Mouse (Mus musculus): Measurements from ENCODE around the gene Lpcat4. TPM values are rescaled to one million over a fixed set of nuclear protein-coding genes. Genes with fewer than 3 reads are reported as not detected.

Gene Lpcat4
- polyA plus RNA-seq, 1 experiment from 2014 or later, result 15.5 TPM

DNA sequence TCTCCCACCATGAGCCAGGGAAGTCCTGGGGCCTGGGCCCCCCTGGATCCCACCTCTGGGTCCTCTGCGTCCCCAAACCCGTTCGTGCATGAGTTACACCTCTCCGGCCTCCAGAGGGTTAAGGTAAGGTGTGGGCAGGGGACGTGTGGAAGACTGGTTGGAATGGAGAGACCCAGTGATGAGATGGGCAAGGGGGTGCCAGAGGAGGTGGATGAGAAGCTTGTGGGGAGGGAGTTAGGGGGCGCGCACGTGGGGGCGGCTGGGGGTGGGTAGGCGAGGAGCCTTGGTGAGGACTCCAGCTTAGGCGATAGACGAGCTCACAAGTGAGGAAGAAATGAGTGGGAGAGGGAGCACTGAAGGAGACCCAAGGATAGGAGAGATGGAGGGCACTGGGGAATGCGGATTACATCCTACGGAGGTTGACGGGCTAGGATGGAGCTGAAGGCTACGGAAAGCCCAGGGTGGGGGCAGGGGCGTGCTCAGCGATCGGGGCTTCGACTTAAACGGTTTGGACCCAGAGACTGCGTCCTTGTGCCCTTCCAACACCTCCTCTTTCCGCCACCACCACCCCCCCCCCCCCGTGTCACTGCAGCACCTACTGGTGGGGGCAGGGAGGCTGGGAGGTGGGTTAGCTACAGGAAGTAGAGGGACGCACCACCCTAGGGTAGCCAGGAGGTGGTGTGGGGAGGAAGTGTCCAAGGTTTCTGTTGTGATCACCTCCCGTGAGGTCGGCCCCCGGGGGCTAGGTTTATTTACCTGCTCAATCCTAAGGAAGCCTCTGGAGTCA lies 860 bp downstream of the Lpcat4 start:
- Histone ChIP-seq H3K27ac (peak overlapping the region; percentile 97), H3K27me3 (peaks cover 7% of the 10 kb centered on the region; the same call in 1 of the 2 replicates), H3K9me3 (replicated peaks) (no peaks in the 10 kb centered on the region), H3K9ac (peak overlapping the region; percentile 87), H3K4me2 (replicated peaks) (peak overlapping the region; percentile 86), H3K4me3 (peak overlapping the region; percentile 78), H3K36me3 (peaks cover 12% of the 10 kb centered on the region; the same call in 1 of the 2 replicates), H3K4me1 (peaks cover 9% of the 10 kb centered on the region)
- peak; percentile 68 for ATAC-seq (ENCODE audit: low FRiP score)
- WGBS, result 0% methylated on average over 27 of the region's 28 CpGs

DNA sequence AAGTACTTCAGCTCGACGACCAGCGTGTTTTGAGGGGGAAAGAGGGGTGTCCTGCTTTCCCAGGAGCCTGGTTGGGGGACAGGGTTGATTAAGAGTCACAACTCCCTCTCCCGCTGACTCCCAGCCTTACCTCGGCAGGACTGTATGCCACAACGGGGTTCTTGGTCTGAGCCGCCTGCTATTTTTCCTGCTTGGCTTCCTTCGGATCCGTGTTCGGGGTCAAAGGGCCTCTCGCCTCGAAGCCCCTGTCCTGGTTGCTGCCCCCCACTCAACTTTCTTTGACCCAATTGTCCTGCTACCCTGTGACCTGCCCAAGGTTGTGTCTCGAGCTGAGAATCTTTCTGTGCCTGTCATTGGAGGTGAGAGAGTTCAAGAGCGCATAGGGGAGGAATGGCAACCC lies 2.5 kb downstream of the Lpcat4 start:
- H3K4me2 ChIP-seq (replicated peaks), result no peak overlapping the region
- H3K9ac ChIP-seq, result no peak overlapping the region
- WGBS, result 83% methylated on average over 14 of the region's 14 CpGs
- no peak overlapping the region for H3K4me3 ChIP-seq
- H3K27ac ChIP-seq, result no peak overlapping the region
- H3K36me3 ChIP-seq, result peaks cover 21% of the 10 kb centered on the region; the same call in 1 of the 2 replicates
- H3K27me3 ChIP-seq, result peaks cover 7% of the 10 kb centered on the region; the same call in 1 of the 2 replicates
- no peak for ATAC-seq (ENCODE audit: low FRiP score)
- H3K9me3 ChIP-seq (replicated peaks), result no peaks in the 10 kb centered on the region
- peaks cover 9% of the 10 kb centered on the region for H3K4me1 ChIP-seq

DNA sequence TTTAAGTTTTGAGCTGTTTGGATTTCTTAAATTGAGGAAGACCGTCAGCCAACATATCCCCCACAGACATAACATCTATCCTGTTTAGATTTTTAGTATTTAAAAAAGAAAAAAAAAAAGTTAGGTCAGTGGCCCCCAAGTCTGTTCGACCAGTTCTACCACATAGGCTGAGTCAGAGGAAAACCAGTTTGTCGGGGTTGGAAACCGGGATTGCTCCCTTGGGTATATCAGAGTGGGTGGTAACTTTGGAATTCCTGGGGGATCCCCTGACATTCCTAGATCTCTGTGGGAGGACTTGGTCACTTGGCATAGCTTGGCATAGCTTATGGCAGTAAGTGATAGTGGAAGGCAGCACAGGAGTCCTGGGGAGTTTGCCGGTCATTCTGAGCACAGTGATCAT lies 6.0 kb downstream of the Lpcat4 start:
- ATAC-seq (ENCODE audit: low FRiP score), result no peak
- no peaks in the 10 kb centered on the region for H3K27me3 ChIP-seq
- 87% methylated on average over 5 of the region's 5 CpGs for WGBS
- H3K4me1 ChIP-seq, result peaks cover 9% of the 10 kb centered on the region
- H3K4me3 ChIP-seq, result no peak overlapping the region
- no peak overlapping the region for H3K27ac ChIP-seq
- no peaks in the 10 kb centered on the region for H3K9me3 ChIP-seq (replicated peaks)
- H3K9ac ChIP-seq, result no peak overlapping the region
- peaks cover 21% of the 10 kb centered on the region; the same call in 1 of the 2 replicates for H3K36me3 ChIP-seq
- H3K4me2 ChIP-seq (replicated peaks), result no peak overlapping the region

GRCm38 (mm10) chr2:112246193-112246592 lies 6.9 kb downstream of the Lpcat4 start:
- no peaks in the 10 kb centered on the region for H3K27me3 ChIP-seq
- H3K9ac ChIP-seq, result no peak overlapping the region
- H3K36me3 ChIP-seq, result peaks cover 21% of the 10 kb centered on the region; the same call in 1 of the 2 replicates
- peaks cover under 1% of the 10 kb centered on the region; the same call in 1 of the 2 replicates for H3K4me1 ChIP-seq
- H3K4me3 ChIP-seq, result no peak overlapping the region
- no peak for ATAC-seq (ENCODE audit: low FRiP score)
- H3K4me2 ChIP-seq (replicated peaks), result no peak overlapping the region
- H3K9me3 ChIP-seq (replicated peaks), result no peaks in the 10 kb centered on the region
- 87% methylated on average over 6 of the region's 6 CpGs for WGBS
- H3K27ac ChIP-seq, result no peak overlapping the region

DNA sequence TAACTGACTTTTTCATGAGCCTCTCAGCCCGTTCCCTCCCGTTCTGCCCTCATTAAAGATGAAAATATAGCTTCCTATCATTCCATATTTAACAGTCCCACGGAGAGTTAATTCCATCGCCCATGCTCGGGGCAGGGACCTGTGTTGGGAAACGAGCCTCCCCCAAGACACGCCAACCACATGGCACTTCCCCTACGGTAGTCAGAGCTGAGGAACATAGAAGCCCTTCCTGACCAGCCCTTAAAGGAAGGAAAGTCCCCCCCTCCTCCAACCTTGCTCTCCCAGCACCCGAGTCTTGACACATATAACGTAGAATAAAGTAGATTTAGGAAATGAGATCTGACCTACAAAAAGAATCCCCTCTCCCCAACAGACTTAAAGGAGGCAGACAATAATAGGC lies 8.1 kb downstream of the Lpcat4 start:
- Histone ChIP-seq H3K4me1 (no peaks in the 10 kb centered on the region), H3K9me3 (replicated peaks) (no peaks in the 10 kb centered on the region), H3K9ac (no peak overlapping the region), H3K36me3 (peaks cover 21% of the 10 kb centered on the region; the same call in 1 of the 2 replicates), H3K4me3 (no peak overlapping the region), H3K27ac (no peak overlapping the region), H3K4me2 (replicated peaks) (no peak overlapping the region), H3K27me3 (no peaks in the 10 kb centered on the region)
- no peak for ATAC-seq (ENCODE audit: low FRiP score)
- WGBS, result 84% methylated on average over 10 of the region's 10 CpGs

GRCm38 (mm10) chr2:112249780-112250453 lies 10.6 kb downstream of the Lpcat4 start:
- 93% methylated on average over 10 of the region's 10 CpGs for WGBS

GRCm38 (mm10) chr2:112254675-112255515 lies 15.6 kb downstream of the Lpcat4 start:
- WGBS, result 71% methylated on average over 7 of the region's 7 CpGs
- H3K27me3 ChIP-seq, result no peaks in the 10 kb centered on the region
- H3K9me3 ChIP-seq (replicated peaks), result no peaks in the 10 kb centered on the region
- no peak overlapping the region for H3K4me2 ChIP-seq (replicated peaks)
- H3K9ac ChIP-seq, result no peak overlapping the region
- no peak overlapping the region for H3K27ac ChIP-seq
- H3K36me3 ChIP-seq, result no peaks in the 10 kb centered on the region
- H3K4me3 ChIP-seq, result no peak overlapping the region
- ATAC-seq (ENCODE audit: low FRiP score), result no peak
- H3K4me1 ChIP-seq, result no peaks in the 10 kb centered on the region

More at GRCm38 (mm10) chr2:112249780-112250453, 10.6 kb downstream of the Lpcat4 start:
- Histone ChIP-seq H3K27me3 (no peaks in the 10 kb centered on the region), H3K27ac (no peak overlapping the region), H3K36me3 (0 out of 2 replicates have a peak, but pooled peaks cover 10% of the 10 kb centered on the region), H3K4me2 (replicated peaks) (no peak overlapping the region), H3K4me3 (no peak overlapping the region), H3K9me3 (replicated peaks) (no peaks in the 10 kb centered on the region), H3K9ac (no peak overlapping the region), H3K4me1 (no peaks in the 10 kb centered on the region)
- no peak for ATAC-seq (ENCODE audit: low FRiP score)

GRCm38 (mm10) chr2:112259241-112259962 lies 20.1 kb downstream of the Lpcat4 start, which contains the start of gene Nutm1:
TSS of gene Nutm1 (minus strand) at chr2:112259291.
- no peak within 1 kb of the TSS for H3K9ac ChIP-seq
- no peaks in the 10 kb centered on the region for H3K36me3 ChIP-seq
- no peak within 1 kb of the TSS for H3K27ac ChIP-seq
- no peaks in the 10 kb centered on the region for H3K27me3 ChIP-seq
- 78% methylated on average over 10 of the region's 10 CpGs for WGBS
- ATAC-seq (ENCODE audit: low FRiP score), result no peak
- H3K9me3 ChIP-seq (replicated peaks), result no peaks in the 10 kb centered on the region
- H3K4me2 ChIP-seq (replicated peaks), result no peak within 1 kb of the TSS
- H3K4me3 ChIP-seq, result no peak within 1 kb of the TSS
- peaks cover 11% of the 10 kb centered on the region for H3K4me1 ChIP-seq

- peak within 1 kb of the TSS; percentile 74 for H3K27ac ChIP-seq
- under 1% methylated on average over 36 of the region's 36 CpGs for WGBS
- no peaks in the 10 kb centered on the region for H3K36me3 ChIP-seq
- H3K9ac ChIP-seq, result peak within 1 kb of the TSS; percentile 62
- H3K4me2 ChIP-seq (replicated peaks), result peak within 1 kb of the TSS; percentile 68
- H3K9me3 ChIP-seq (replicated peaks), result no peaks in the 10 kb centered on the region
- no peaks in the 10 kb centered on the region for H3K27me3 ChIP-seq
- H3K4me1 ChIP-seq, result peaks cover 19% of the 10 kb centered on the region
- ATAC-seq (ENCODE audit: low FRiP score), result peak; percentile 61
- peak within 1 kb of the TSS; percentile 58 for H3K4me3 ChIP-seq
Observed at GRCm38 (mm10) chr2:112261748-112262653, 22.7 kb downstream of the Lpcat4 start, which contains the start of gene Nop10. TSS of gene Nop10 (plus strand) at chr2:112261926.

DNA sequence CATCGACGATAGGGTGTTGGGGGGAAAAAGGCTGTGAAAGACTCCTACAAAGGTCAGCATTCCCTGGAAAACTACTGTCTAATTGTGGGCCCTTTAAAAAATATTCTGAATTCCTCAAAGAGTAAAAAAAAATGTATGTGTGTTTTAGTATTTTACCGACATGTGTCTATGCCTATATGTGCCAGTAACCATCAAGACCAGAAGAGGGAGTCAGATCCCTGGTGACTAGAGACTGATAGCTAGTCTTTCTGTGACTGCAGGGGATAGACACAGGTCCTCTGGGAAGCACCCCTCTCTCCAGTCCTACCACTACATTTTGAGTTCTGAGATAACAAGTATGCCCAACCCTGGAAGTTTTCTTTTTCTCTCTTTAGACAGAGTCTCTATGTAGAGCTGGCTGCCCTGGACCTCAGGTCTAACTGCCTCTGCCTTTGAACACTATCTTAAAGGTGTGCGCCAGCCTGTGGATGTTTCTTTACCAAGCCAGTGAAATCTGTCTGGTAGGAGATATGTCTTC lies 23.6 kb downstream of the Lpcat4 start:
- Histone ChIP-seq H3K4me3 (peak overlapping the region; percentile 58), H3K4me1 (peaks cover 26% of the 10 kb centered on the region), H3K36me3 (no peaks in the 10 kb centered on the region), H3K4me2 (replicated peaks) (peak overlapping the region; percentile 68), H3K27me3 (no peaks in the 10 kb centered on the region), H3K9me3 (replicated peaks) (no peaks in the 10 kb centered on the region), H3K9ac (peak overlapping the region; percentile 62; the same call in 1 of the 2 replicates), H3K27ac (no peak overlapping the region)
- ATAC-seq (ENCODE audit: low FRiP score), result no peak
- WGBS, result 38% methylated on average over 4 of the region's 4 CpGs

Data from hindbrain, embryonic 12.5 days (tissue).